Mouse (Mus musculus) ovary, postnatal 14 days (tissue): ENCODE measurements around the gene Tyw5.

ENCODE experiments used
- DNase-seq: peaks from one replicate; pipeline ENCODE4 v3.0.0; 2022; ENCODE audit warnings: low spot score

Tyw5 gene

GRCm38 (mm10) chr1:57387876-57388275 is 19.0 kb downstream of the Tyw5 start:
- DNase-seq = no peak

GRCm38 (mm10) chr1:57386519-57386918 is 20.4 kb downstream of the Tyw5 start:
- DNase-seq = no peak

- DNase-seq = peak; percentile 94
These were observed 29.2 kb downstream of the Tyw5 start, which contains the start of gene 1700066M21Rik for GRCm38 (mm10) chr1:57377376-57378341. Gene 1700066M21Rik, plus strand, starts transcription at chr1:57377620.

GRCm38 (mm10) chr1:57376806-57377205 is 30.1 kb downstream of the Tyw5 start:
- DNase-seq = no peak

GRCm38 (mm10) chr1:57375276-57375675 is 31.6 kb downstream of the Tyw5 start:
- no peak for DNase-seq

- DNase-seq = no peak
These were observed 36.5 kb downstream of the Tyw5 start for GRCm38 (mm10) chr1:57370451-57370850.

- DNase-seq = no peak
These were observed 37.8 kb downstream of the Tyw5 start for GRCm38 (mm10) chr1:57369111-57369510.

- DNase-seq = no peak
These were observed 39.5 kb downstream of the Tyw5 start for GRCm38 (mm10) chr1:57367446-57367845.

- no peak for DNase-seq
These were observed 48.4 kb downstream of the Tyw5 start for GRCm38 (mm10) chr1:57358546-57358945.

GRCm38 (mm10) chr1:57351941-57352340 is 55.0 kb downstream of the Tyw5 start:
- no peak for DNase-seq

- DNase-seq = no peak
These were observed 59.4 kb downstream of the Tyw5 start for GRCm38 (mm10) chr1:57347487-57347886.

- no peak for DNase-seq
These were observed 65.7 kb downstream of the Tyw5 start for GRCm38 (mm10) chr1:57341197-57341596.

GRCm38 (mm10) chr1:57339156-57339796 is 67.6 kb downstream of the Tyw5 start:
- no peak for DNase-seq
